Mouse (Mus musculus) embryonic stem cell, embryonic (primary cell): Measurements from ENCODE around the gene Emid1.

Experiments
- CTCF ChIA-PET, 4 experiments: fragments of 300-600 bp in 2 of 4; fragments of 350-600 bp in 2 of 4; sonication (Branson Sonifier 250); formaldehyde crosslinking; loops; one replicate each; lab custom pipeline; 2022; ENCODE audit warnings: inconsistent platforms in 2 of 4; lab: Charles Lee
- POLR2A ChIA-PET, 4 experiments: fragments of 300-600 bp in 2 of 4; fragments of 350-600 bp in 2 of 4; sonication (Branson Sonifier 250); formaldehyde crosslinking; loops; one replicate each; lab custom pipeline; 2022; ENCODE audit warnings: antibody characterized with exemption in 4 of 4, inconsistent platforms in 1 of 4; lab: Charles Lee

Emid1 gene

DNA sequence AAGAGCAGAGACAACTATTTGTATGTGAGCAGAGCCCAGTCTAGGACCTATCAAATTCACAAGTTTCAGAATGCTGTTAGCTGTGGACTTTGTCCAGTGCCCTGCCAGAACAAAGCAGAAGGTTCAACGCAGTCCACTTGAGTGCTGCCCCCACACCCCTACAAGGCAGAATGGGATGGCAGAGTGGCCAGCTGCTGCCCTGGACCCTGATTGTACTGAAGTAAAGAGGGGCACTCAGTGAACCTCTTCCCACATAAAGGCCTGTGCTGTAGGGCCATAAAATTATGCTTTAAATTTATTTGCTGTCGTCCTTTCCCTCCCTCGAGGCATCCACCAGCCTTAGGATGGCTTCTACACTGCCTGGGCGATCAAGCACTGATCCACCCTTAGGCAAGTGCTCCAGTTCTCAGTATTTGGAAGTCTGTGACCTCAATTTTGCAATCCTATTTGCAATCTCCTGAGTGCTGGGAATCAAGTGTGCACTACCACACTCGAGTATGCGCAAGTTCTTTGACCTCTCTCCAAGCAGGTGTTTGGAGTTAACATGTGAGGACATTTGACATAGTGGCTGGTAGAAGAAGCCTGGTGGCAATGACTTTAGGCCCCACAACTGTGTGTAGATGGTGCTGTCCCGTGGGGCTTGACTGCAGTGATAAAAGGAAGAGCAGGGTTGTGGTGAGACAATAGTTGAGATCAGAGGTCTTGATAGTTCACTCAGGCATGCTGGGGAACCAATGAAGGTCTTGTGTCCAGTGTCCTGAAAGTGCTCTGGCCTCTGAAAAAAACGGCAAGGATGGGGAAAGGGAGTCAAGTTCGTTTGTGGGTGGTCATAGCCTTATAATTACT, 83.7 kb downstream of the Emid1 start:
- CTCF ChIA-PET, result interaction anchor here in 1 of 4 experiments (1.1 kb wide), 1 partner anchor 21 kb away, joined by 3 read pairs; no protein-coding TSS in a partner anchor

DNA sequence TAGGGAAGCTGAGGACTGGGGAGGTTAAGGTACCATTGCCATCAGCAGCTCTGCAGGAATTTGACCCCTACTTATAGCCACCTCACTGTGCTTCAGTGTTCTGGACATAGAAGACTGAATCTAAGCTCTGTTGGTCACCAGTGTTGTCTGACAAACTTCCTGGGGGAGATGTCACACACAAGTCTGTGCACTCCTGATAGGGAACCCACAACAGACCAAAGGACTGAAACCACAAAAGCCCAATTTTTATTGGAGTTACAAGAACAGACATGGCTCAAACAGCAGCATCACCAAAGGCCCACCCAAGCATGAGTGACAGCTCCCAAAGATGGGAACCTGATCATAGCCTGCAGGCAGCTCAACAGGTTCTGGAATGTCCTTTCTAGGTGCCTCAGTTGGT, 85.0 kb downstream of the Emid1 start:
- POLR2A ChIA-PET, result interaction anchor here in 3 of 4 experiments (0.6 to 14.6 kb wide), 8 partner anchors 9 to 32 kb away, joined by 3 to 359 read pairs (median 12); partner anchors contain the start of genes Ewsr1 (in 2 of the 3) and Rhbdd3 (in 2 of the 3)
- CTCF ChIA-PET, result interaction anchor here in 2 of 4 experiments (0.6 to 1.1 kb wide), 2 partner anchors 22 to 1684 kb away, joined by 3 read pairs; no protein-coding TSS in a partner anchor

More for the DNA sequence above, 83.7 kb downstream of the Emid1 start:
- POLR2A ChIA-PET, result interaction anchor here in 2 of 4 experiments (1.1 to 14.6 kb wide), 5 partner anchors 8 to 28 kb away, joined by 3 to 359 read pairs (median 5); partner anchors contain the start of genes Ewsr1 (in 1 of the 2) and Rhbdd3 (in 1 of the 2)

DNA sequence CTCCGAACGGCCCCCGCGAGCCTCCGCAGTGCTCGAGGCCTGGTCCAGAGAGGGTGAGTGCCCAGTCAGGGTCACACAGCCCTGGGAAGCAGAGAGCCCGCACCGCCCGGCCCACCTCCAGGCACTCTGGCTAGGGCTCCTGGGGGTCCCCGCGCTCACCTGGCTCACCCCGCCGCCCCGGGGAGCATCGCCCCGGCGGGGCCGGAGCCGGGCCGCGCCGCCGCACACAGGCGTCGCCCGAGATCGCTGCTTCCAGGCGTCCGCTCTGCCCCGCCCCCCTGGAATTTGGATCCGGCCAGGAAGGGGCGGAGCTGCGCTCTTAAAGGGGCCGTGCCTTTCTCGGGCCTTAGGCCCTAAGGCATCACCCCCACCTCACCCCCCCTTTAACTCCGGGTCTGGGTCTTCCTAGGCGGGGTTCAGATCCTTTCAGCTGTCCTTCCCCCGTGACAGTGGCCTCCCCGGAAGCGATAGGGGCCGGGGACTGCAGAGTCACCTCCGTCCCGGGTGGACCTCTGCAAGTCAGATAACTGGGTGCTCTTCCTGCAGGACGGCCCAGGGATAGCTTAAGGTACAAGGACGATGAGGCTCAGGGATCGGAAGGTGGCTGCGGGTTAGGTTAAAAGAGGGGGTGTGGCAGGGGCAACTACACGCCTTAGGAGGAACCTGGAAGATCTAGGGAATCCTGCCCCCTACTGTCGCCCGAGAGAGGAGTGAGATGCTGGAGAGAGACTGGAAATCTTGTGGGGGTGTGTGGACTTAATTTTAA, 86.8 kb downstream of the Emid1 start, which contains the start of gene Gas2l1:
Gene Gas2l1 (minus strand): TSS at position 272 of the 766 bp plus-strand sequence.
- ChIA-PET CTCF (interaction anchor here (0.5 to 2.0 kb wide), 35 partner anchors 9 to 1038 kb away, joined by 3 to 11 read pairs (median 4); partner anchors contain the start of genes Ap1b1 (in 1 of the 4), Ewsr1 (in 1 of the 4) and Rhbdd3 (in 1 of the 4)), POLR2A (interaction anchor here (0.7 to 14.6 kb wide), 37 partner anchors 9 to 798 kb away, joined by 3 to 359 read pairs (median 4); partner anchors contain the start of genes Ewsr1 (in 3 of the 4), Rhbdd3 (in 3 of the 4) and Ap1b1 (in 1 of the 4))

DNA sequence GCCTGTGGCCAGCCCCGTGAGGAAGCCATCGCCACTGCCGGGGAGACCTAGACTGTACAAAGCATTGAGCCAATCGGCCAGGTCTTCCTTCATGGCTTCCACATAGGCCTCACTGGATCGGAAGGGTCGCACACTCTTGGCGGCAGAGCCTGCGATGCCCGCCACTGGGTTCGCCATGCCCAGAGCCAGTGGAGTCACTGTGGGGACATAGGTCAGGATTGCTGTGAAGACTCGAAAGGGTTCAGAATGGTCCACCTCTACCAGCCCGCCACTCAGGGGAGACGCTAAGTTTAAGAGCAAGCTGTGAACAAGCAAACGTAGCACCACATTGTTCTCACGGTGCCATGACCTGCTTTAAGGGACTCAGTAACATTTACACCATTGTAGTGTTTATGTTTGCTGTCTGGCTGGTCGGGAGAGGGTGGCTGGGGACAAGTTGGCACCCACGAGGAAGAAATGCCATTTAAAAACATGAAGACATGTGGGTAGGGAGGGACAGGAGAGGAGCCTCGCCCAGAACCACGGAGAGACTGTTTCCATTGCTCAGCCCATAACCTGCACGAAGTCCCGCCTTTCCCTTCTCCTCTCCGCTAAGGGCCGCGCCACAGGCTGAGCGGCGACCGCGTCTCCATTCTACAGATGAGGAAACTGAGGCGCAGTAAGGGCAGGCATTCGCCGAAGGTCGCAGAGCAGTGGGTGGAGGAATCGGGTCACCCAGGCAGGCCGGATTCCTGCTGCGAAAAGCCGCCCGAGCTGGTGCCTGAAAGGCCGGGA, 87.6 kb downstream of the Emid1 start:
- ChIA-PET CTCF (interaction anchor here (0.7 to 2.0 kb wide), 21 partner anchors 9 to 1037 kb away, joined by 3 to 11 read pairs (median 4); partner anchors contain the start of genes Ap1b1 (in 1 of the 4), Ewsr1 (in 1 of the 4) and Rhbdd3 (in 1 of the 4)), POLR2A (interaction anchor here (0.8 to 14.6 kb wide), 28 partner anchors 9 to 420 kb away, joined by 3 to 359 read pairs (median 5); partner anchors contain the start of genes Ewsr1 (in 3 of the 4) and Rhbdd3 (in 3 of the 4))

DNA sequence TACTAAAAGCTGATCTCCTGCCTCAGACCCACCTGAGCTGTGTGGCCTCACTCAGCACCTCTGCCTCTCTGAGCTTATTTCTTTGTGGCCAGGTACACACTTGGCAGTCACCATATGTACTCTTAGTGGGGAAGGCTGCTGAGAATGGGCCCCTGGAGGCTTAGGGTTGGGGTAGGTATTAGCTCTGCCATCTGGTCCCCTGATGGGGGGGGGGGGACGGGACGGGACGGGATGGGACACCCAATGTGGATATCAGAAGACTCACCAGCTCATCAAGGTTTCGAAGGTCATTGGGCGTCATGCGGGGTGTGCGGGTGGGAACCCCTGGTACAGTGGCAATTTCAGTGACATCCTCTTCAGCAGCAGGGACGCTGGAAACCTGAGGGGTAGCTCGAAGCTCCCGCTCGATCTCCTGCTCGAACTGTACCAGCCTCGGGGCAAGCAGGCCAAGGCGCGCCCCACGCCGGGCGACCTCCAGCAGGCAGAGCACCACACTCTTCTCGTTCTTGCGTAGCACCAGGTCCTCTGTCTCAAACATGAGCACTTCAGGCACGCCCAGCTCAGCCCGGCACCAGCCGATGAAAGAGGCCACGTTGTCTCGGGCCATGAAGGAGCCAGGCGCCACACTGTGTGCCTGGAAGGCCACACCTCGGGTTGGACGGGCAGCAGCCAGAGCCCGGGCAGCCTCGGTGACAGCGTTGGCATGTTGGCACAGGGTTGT, 88.3 kb downstream of the Emid1 start:
- ChIA-PET CTCF (interaction anchor here in 3 of 4 experiments (0.6 to 2.0 kb wide), 12 partner anchors 12 to 91 kb away, joined by 3 to 11 read pairs (median 4); partner anchors contain the start of gene Ewsr1 (in 1 of the 3)), POLR2A (interaction anchor here (0.6 to 14.6 kb wide), 24 partner anchors 8 to 1638 kb away, joined by 3 to 359 read pairs (median 4); partner anchors contain the start of genes Ewsr1 (in 4 of the 4), Rhbdd3 (in 4 of the 4), Ap1b1 (in 1 of the 4) and Nipsnap1 (in 1 of the 4))

DNA sequence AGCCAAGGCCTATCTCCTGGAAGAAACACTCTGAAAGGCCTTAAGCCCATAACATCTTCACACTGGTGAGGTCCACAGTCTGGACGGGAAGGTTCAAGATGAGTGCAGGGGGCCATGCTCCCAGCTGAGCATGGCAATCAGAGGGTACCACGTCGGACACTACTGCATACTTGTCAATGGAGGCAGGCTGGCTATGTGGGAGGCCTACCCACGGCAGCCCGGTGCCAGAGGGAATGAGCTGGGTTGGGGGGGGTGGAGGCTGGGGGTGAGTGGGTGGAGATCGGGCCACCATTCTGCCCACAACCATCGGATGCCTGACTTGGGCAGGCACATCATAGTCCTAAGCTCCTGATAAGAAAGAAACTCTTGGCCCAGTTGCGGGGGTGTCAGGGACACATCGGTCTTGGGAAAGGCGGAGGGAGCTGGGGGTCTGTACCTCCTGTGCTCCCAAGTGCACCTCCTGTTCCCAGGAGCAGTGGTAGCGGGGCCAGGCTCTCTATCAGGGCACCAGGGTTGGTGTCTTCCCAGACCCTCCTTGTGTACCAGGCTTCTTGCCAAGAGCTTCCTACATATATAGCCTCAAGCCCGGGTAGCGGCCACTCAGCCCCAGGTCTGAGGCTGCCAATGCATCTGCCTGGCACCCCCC, 89.1 kb downstream of the Emid1 start:
- CTCF ChIA-PET, result interaction anchor here in 3 of 4 experiments (0.6 to 1.6 kb wide), 14 partner anchors 10 to 208 kb away, joined by 3 to 15 read pairs (median 4); partner anchors contain the start of gene Ewsr1 (in 1 of the 3)
- POLR2A ChIA-PET, result interaction anchor here (0.6 to 14.6 kb wide), 32 partner anchors 8 to 1639 kb away, joined by 3 to 359 read pairs (median 4); partner anchors contain the start of genes Ewsr1 (in 4 of the 4), Rhbdd3 (in 4 of the 4), Ap1b1 (in 1 of the 4) and Nf2 (in 1 of the 4)

DNA sequence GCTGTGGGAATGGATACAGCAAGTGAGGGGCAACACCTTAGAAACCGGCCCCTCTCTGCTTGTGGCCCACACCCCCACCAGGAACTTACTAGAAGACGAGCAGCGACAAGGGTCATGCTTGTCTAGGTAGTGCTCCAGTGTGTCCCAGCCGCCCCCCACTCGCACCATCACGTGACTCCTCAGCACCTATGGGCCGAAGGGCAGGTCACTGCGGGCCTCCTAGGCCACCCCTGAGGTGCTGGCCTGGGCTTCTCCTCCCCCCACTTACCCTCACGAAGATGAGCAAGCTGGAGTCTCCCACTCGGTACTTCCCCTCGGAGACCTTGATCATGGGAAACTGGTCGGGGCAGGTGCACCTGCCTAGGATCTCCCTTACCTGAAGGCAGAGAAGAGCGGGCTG, 89.7 kb downstream of the Emid1 start:
- ChIA-PET CTCF (interaction anchor here in 3 of 4 experiments (0.6 to 1.6 kb wide), 10 partner anchors 10 to 209 kb away, joined by 3 to 15 read pairs (median 4); no protein-coding TSS in a partner anchor), POLR2A (interaction anchor here (0.6 to 14.6 kb wide), 38 partner anchors 8 to 1099 kb away, joined by 3 to 359 read pairs (median 4); partner anchors contain the start of genes Ewsr1 (in 4 of the 4), Rhbdd3 (in 4 of the 4), Ap1b1 (in 1 of the 4) and Nf2 (in 1 of the 4))

DNA sequence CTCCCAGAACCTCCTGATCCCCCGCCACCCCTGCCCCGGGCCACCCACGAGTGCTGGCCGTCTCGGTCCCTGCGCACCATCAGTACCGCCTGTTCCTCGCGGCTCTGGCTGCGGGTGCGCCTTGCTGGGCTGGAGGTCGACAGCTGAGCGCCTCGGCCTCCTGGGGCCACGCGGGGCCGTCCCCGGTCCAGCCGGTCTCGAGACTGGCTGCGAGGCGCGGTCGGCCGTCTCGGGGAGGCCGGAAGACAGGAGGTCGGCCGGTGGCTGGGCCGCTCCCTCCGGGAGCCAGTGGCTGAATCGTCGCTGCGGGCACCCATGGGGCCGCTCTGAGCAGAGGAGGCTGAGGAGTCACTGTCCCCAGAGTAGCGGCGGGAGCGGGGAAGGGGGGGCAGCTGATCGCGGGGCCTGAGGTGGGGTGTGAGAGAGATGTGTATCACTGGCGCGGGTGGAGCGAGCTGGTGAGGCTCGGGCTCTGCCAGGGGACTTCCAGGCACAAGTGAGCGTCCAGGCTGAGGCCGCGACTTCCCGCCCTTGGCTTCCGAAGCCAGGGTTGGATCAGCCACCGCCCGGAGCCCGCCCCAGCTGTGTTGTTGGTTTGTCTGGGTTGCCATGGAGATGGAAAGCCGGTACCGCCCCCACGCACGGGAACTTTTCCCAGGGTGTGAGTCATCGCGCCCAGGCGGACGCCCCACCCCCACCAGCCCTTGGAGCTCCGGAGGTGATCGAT, 90.5 kb downstream of the Emid1 start:
- POLR2A ChIA-PET, result interaction anchor here (0.5 to 14.6 kb wide), 34 partner anchors 7 to 1098 kb away, joined by 3 to 359 read pairs (median 5); partner anchors contain the start of genes Ewsr1 (in 4 of the 4), Rhbdd3 (in 4 of the 4), Ap1b1 (in 1 of the 4) and Nf2 (in 1 of the 4)
- CTCF ChIA-PET, result interaction anchor here in 2 of 4 experiments (0.7 to 1.6 kb wide), 12 partner anchors 13 to 179 kb away, joined by 3 to 4 read pairs (median 3); no protein-coding TSS in a partner anchor

DNA sequence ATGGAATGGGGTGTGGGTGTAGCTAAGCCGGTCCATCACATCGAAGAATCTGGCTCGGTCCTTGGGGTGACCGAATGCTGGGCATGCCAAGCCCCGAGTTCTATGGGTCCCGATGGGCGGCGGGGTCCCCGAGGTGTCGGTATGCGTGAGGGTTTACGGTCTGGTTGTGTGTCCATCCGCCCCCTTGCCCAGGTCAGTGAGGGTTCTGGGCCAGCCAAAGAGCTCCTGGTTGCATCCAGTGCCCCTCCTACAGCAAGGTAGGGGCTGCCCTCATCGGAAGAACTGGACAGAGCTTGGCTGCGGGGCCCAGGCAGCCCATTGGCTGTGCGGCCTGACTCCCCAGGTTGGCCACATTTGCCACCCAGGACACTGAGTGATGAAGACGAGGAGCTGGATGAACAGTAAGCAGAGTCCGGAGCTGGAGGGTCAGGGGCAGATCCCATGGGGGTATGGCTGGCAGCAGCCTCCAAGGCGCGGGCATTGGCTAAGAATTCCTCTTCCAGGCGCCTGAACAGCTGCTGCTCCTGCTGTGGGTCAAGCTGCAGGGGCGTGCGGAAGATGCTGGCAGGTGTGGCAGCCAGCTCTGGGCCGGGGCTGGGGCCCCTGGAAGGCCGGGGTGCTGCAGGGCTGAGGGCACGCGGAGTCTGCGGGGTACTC, 91.2 kb downstream of the Emid1 start:
- CTCF ChIA-PET, result interaction anchor here in 3 of 4 experiments (1.1 to 1.6 kb wide), 10 partner anchors 13 to 178 kb away, joined by 3 to 13 read pairs (median 4); partner anchors contain the start of gene Nefh (in 1 of the 3)
- POLR2A ChIA-PET, result interaction anchor here in 3 of 4 experiments (0.5 to 14.6 kb wide), 24 partner anchors 8 to 1097 kb away, joined by 3 to 359 read pairs (median 5); partner anchors contain the start of genes Ewsr1 (in 3 of the 3), Rhbdd3 (in 3 of the 3) and Pes1 (in 1 of the 3)

DNA sequence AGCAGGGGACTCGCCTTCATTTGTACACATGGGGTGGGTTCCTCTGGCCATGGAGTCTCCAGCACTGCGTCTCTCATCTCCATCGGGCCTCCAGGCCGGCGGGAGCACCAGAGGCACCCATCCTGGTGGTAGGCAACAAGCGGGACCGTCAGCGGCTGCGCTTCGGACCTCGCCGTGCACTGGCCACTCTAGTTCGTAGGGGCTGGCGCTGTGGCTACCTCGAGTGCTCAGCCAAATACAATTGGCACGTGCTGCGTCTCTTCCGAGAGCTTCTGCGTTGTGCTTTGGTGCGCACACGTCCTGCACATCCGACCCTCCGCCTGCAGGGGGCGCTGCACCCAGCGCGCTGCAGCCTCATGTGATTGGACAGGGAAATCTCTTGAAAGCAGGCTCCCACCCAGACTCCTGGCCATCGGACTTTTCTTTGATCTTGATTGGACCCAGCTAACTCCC, 92.3 kb downstream of the Emid1 start:
- ChIA-PET CTCF (interaction anchor here (0.5 to 2.2 kb wide), 27 partner anchors 9 to 1309 kb away, joined by 3 to 22 read pairs (median 3); partner anchors contain the start of genes Nefh (in 2 of the 4), Ewsr1 (in 1 of the 4) and Rhbdd3 (in 1 of the 4)), POLR2A (interaction anchor here (0.6 to 14.6 kb wide), 16 partner anchors 9 to 72 kb away, joined by 3 to 359 read pairs (median 14); partner anchors contain the start of genes Ewsr1 (in 3 of the 4) and Rhbdd3 (in 3 of the 4))

DNA sequence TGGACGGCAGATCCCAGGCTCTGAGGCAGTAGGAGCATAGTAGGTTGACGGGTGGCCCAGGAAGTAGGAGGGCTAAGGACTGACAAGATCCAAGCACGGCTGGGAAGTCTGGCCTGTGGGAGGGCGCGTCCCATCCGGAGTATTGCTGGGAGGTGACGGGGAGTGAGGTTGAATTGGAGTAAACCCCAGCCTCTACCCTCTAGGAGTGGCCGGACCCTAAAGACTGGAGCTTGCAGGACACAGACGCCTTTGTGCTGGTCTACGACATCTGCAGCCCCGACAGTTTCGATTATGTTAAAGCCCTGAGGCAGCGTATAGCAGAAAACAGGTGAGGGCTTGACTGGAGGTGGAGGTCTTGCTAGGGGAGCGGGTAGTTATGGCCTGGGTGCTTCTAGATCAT, 92.8 kb downstream of the Emid1 start:
- CTCF ChIA-PET, result interaction anchor here in 3 of 4 experiments (0.5 to 2.2 kb wide), 22 partner anchors 8 to 1181 kb away, joined by 3 to 22 read pairs (median 4); partner anchors contain the start of genes Ewsr1 (in 1 of the 3), Nefh (in 1 of the 3) and Rhbdd3 (in 1 of the 3)
- POLR2A ChIA-PET, result interaction anchor here in 3 of 4 experiments (0.6 to 14.6 kb wide), 15 partner anchors 8 to 112 kb away, joined by 3 to 359 read pairs (median 17); partner anchors contain the start of genes Ewsr1 (in 3 of the 3), Rhbdd3 (in 3 of the 3) and Nefh (in 1 of the 3)

DNA sequence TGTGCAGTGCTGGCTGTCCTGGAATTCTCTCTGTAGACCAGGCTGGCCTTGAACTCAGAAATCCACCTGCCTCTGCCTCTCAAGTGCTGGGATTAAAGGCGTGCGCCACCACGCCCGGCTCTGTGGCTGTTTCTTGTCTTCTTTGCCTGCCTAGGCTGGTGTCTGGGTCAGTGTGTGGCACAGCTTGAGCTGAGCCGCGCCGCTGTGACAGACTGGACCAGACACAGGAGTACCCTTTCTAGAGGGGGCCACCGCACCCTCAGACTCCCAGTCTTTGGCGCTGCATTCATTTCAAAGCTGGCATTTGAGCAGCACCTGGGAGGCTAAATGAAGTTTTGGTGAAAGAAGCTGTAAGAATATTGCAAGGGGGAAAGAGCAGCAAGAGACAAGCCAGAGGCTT, 93.3 kb downstream of the Emid1 start:
- CTCF ChIA-PET, result interaction anchor here in 2 of 4 experiments (0.6 to 2.2 kb wide), 9 partner anchors 9 to 112 kb away, joined by 3 to 22 read pairs (median 4); partner anchors contain the start of genes Ewsr1 (in 1 of the 2), Nefh (in 1 of the 2) and Rhbdd3 (in 1 of the 2)
- POLR2A ChIA-PET, result interaction anchor here (0.6 to 14.6 kb wide), 19 partner anchors 8 to 112 kb away, joined by 3 to 359 read pairs (median 7); partner anchors contain the start of genes Ewsr1 (in 2 of the 4), Rhbdd3 (in 2 of the 4) and Nefh (in 1 of the 4)
